Mouse (Mus musculus) left cerebral cortex, postnatal 4 days (tissue): ENCODE results near the gene Otop2. TPM values are rescaled to one million over a fixed set of nuclear protein-coding genes. Genes with fewer than 3 reads are reported as not detected.

Experiments used
- DNase-seq: peaks from one replicate; pipeline ENCODE4 v3.0.0-alpha.2; 2022
- intact Hi-C: fragments of 180-260 bp; cut with DNase I; formaldehyde crosslinking; loops from one replicate; pipeline ENCODE4 v1.15.1; 2025
- total RNA-seq, 2 experiments: library from RNA; stranded (reverse); gene quantifications; 2 replicates each; pipeline ENCODE4 v1.2.3; 2021

Gene Otop2
- total RNA-seq, 2 experiments from 2014 or later = not detected

- DNase-seq = peak; percentile 82
- intact Hi-C loops = no loop called here
These were observed 67.1 kb downstream of the Otop2 start for GRCm38 (mm10) chr11:115373805-115374694.

- DNase-seq = no peak
- intact Hi-C loops = no loop called here
These were observed 67.9 kb downstream of the Otop2 start for GRCm38 (mm10) chr11:115374695-115375425.

- intact Hi-C loops = no loop called here
- no peak for DNase-seq
These were observed 69.8 kb downstream of the Otop2 start for GRCm38 (mm10) chr11:115376722-115377121.

GRCm38 (mm10) chr11:115377254-115377653, 70.3 kb downstream of the Otop2 start:
- intact Hi-C loops = no loop called here
- DNase-seq = no peak

- intact Hi-C loops = no loop called here
- DNase-seq = no peak
These were observed 70.9 kb downstream of the Otop2 start for GRCm38 (mm10) chr11:115377854-115378253.

- DNase-seq = no peak
- intact Hi-C loops = no loop called here
These were observed 74.3 kb downstream of the Otop2 start for GRCm38 (mm10) chr11:115381276-115381675.

Other genes starting within 250 kb of the Otop2 start
- gene Cd300e, start 245.0 kb upstream of the Otop2 start, total RNA-seq = not detected
- under 1 TPM; 0.38 to 0.68 TPM for gene Rab37, start 215.7 kb upstream of the Otop2 start, total RNA-seq
- under 1 TPM; 0.30 to 0.48 TPM for gene Cd300lf, start 173.2 kb upstream of the Otop2 start, total RNA-seq
- gene Slc9a3r1, start 143.8 kb upstream of the Otop2 start, total RNA-seq = 10 to 100 TPM; 38.7 to 41.3 TPM
- gene Tmem104, start 119.7 kb upstream of the Otop2 start, total RNA-seq = 10 to 100 TPM; 18.1 to 18.2 TPM
- 10 to 100 TPM; 12.5 to 15.6 TPM for gene Nat9, start 119.3 kb upstream of the Otop2 start, total RNA-seq
- 1 to 10 TPM; 1.4 to 2.0 TPM for gene Grin2c, start 39.9 kb upstream of the Otop2 start, total RNA-seq
- 10 to 100 TPM; 24.4 to 25.8 TPM for gene Fdxr, start 30.1 kb upstream of the Otop2 start, total RNA-seq
- 1 to 10 TPM; 2.9 to 4.1 TPM for gene Fads6, start 9.5 kb upstream of the Otop2 start, total RNA-seq
- gene Ush1g, start 14.9 kb downstream of the Otop2 start, total RNA-seq = under 1 TPM in 1 of 2 experiments, not detected in 1; 0.24 TPM
- under 1 TPM in 1 of 2 experiments, not detected in 1; 0.42 TPM for gene Otop3, start 27.6 kb downstream of the Otop2 start, total RNA-seq
- gene Hid1, start 60.6 kb downstream of the Otop2 start, total RNA-seq = 10 to 100 TPM; 72.7 to 80.6 TPM
- gene Cdr2l, start 74.8 kb downstream of the Otop2 start, total RNA-seq = 10 to 100 TPM; 31.4 to 33.1 TPM
- gene Mrpl58, start 96.6 kb downstream of the Otop2 start, total RNA-seq = 100 to 1,000 TPM in 1 of 2 experiments, 10 to 100 TPM in 1; 97.9 to 109 TPM
- gene Atp5h, start 112.8 kb downstream of the Otop2 start, total RNA-seq = 100 to 1,000 TPM; 290 to 310 TPM
- gene Kctd2, start 113.0 kb downstream of the Otop2 start, total RNA-seq = 10 to 100 TPM; 47.7 to 52.9 TPM
- under 1 TPM in 1 of 2 experiments, not detected in 1; 0.20 TPM for gene Trim80, start 133.4 kb downstream of the Otop2 start, total RNA-seq
- not detected for gene Slc16a5, start 155.3 kb downstream of the Otop2 start, total RNA-seq
- gene Armc7, start 168.5 kb downstream of the Otop2 start, total RNA-seq = 10 to 100 TPM in 1 of 2 experiments, 1 to 10 TPM in 1; 9.9 to 10.2 TPM
- 10 to 100 TPM; 57.4 to 70.8 TPM for gene Nt5c, start 184.7 kb downstream of the Otop2 start, total RNA-seq
- 100 to 1,000 TPM; 803 to 865 TPM for gene Jpt1, start 207.2 kb downstream of the Otop2 start, total RNA-seq
- 100 to 1,000 TPM; 439 to 466 TPM for gene Sumo2, start 229.1 kb downstream of the Otop2 start, total RNA-seq